Mouse (Mus musculus) brain, embryonic 14.5 days (tissue): ENCODE results near the gene Nsun2.

Experiments used
- CTCF ChIP-seq: fragments of 200-500 bp; IDR thresholded peaks from 2 replicates; pipeline ENCODE4 v1.5.1; 2012; ENCODE audit warnings: inconsistent platforms, mild to moderate bottlenecking, moderate library complexity, borderline replicate concordance; ENCODE audit not compliant: insufficient read depth, insufficient read length; ENCODE audit errors: extremely low read depth
- POLR2A ChIP-seq: fragments of 200-500 bp; IDR thresholded peaks from 2 replicates; pipeline ENCODE4 v1.6.1; 2012; ENCODE audit warnings: mild to moderate bottlenecking, inconsistent platforms, borderline replicate concordance; ENCODE audit not compliant: poor library complexity, insufficient read depth, insufficient read length, severe bottlenecking; ENCODE audit errors: extremely low read depth

DNA sequence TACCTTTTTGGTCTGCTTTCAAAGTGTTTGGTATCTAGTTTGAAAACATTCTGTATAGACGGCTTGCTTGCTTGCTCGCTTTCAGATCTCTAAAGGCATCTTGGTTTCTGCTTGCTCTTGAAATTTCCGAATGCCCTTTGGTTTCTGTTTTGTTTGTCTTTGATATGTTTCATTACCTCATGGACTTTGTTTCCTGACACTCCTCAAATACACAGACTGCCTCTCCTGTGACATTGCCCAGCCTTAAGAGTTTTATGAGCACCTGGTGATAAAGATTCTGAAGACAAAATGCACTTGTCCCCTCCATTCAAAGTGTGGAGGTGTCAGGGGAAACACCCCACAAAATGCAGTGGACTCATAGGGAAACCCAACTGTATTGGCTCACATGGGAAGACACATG, 30.4 kb downstream of the Nsun2 start:
- no peak for TF ChIP-seq POLR2A
- no peak for TF ChIP-seq CTCF
